ENCODE assay signal across 25 mouse cellular contexts in genomic region chr10:93279062-93279461, GRCm38 (mm10). TPM values are rescaled to one million over a fixed set of nuclear protein-coding genes. Genes with fewer than 3 reads are reported as not detected.
A peak's percentile ranks its signal among the peaks of the same experiment; 100 is the strongest.
DNase-seq lines count a peak whose midpoint lies in the region; ATAC-seq and TF ChIP-seq lines count a peak whose summit lies in the region.
"Had no signal": no experiment of that assay in that cellular context is flagged by ENCODE, and none has a peak within 500 bp of the region (broad histone marks: within the 10 kb centered on the region; RNA-seq: fewer than 3 reads in every experiment).

No protein-coding gene starts in this region.

- no peak overlapping the region for H3K9ac ChIP-seq in heart, embryonic 13.5 days
- peak overlapping the region; percentile 69 for H3K9ac ChIP-seq in ES-Bruce4 (ENCODE audit: low read depth, poor library complexity, severe bottlenecking)
- peak overlapping the region; percentile 69; the same call in 1 of the 2 replicates for H3K9ac ChIP-seq in ES-E14 (ENCODE audit: insufficient read depth, low read depth, low read length, poor library complexity, severe bottlenecking)
- no peak overlapping the region for H3K9ac ChIP-seq in midbrain, embryonic 15.5 days
- H3K9ac ChIP-seq: embryonic facial prominence, embryonic 12.5 days; embryonic facial prominence, embryonic 15.5 days; forebrain, postnatal 0 days; hindbrain, embryonic 14.5 days had no signal

- in situ Hi-C loops in ES-E14 (cut with MboI; ENCODE audit: low sequenced_read_pairs in 2 of 2, unreplicated experiment in 2 of 2), result no loop called here

- H3K4me2 ChIP-seq in heart, embryonic 13.5 days, result no peak overlapping the region
- H3K4me2 ChIP-seq in midbrain, embryonic 15.5 days, result no peak overlapping the region
- H3K4me2 ChIP-seq: embryonic facial prominence, embryonic 12.5 days; embryonic facial prominence, embryonic 15.5 days; hindbrain, embryonic 14.5 days had no signal

- H3K4me1 ChIP-seq in heart, embryonic 13.5 days, result peaks cover 87% of the 10 kb centered on the region
- H3K4me1 ChIP-seq in ES-Bruce4 (ENCODE audit: control insufficient read depth, insufficient read depth, low read length) (peaks cover 3% of the 10 kb centered on the region), ES-E14 (ENCODE audit: control insufficient read depth in 2 of 2, insufficient read depth in 2 of 2, low read length in 2 of 2, poor library complexity in 1 of 2) (peaks cover 0 to 16% of the 10 kb centered on the region in 2 experiments; a peak in 2 of 4 replicates)
- H3K4me1 ChIP-seq in brown adipose tissue, adult 24 weeks (ENCODE audit: control insufficient read depth, insufficient read depth, insufficient read length, low read length), result peaks cover 43% of the 10 kb centered on the region
- peaks cover 38% of the 10 kb centered on the region for H3K4me1 ChIP-seq in midbrain, embryonic 15.5 days

- no peak for TF ChIP-seq POLR2A in ES-Bruce4 (IDR thresholded peaks at IDR 0.05; ENCODE audit: insufficient read depth, low read length)

- no peak for TF ChIP-seq EP300 in ES-Bruce4 (IDR thresholded peaks at IDR 0.05; ENCODE audit: insufficient read depth, low read depth, low read length)

- no peaks in the 10 kb centered on the region for H3K9me3 ChIP-seq in heart, embryonic 13.5 days
- no peaks in the 10 kb centered on the region for H3K9me3 ChIP-seq in ES-Bruce4 (replicated peaks; ENCODE audit: control insufficient read depth, insufficient read depth, low read length, poor library complexity, severe bottlenecking)
- H3K9me3 ChIP-seq in ES-E14 (ENCODE audit: control insufficient read depth, insufficient read depth, low read depth, low read length), result no peaks in the 10 kb centered on the region
- no peaks in the 10 kb centered on the region for H3K9me3 ChIP-seq in midbrain, embryonic 15.5 days
- H3K9me3 ChIP-seq: embryonic facial prominence, embryonic 12.5 days; embryonic facial prominence, embryonic 15.5 days had no signal

- H3K27me3 ChIP-seq in heart, embryonic 13.5 days (replicated peaks), result no peaks in the 10 kb centered on the region
- no peaks in the 10 kb centered on the region for H3K27me3 ChIP-seq in ES-Bruce4 (ENCODE audit: control insufficient read depth, insufficient read depth, low read length, poor library complexity, severe bottlenecking)
- H3K27me3 ChIP-seq in midbrain, embryonic 15.5 days (replicated peaks), result no peaks in the 10 kb centered on the region
- H3K27me3 ChIP-seq: embryonic facial prominence, embryonic 12.5 days; embryonic facial prominence, embryonic 15.5 days had no signal

- H3K4me3 ChIP-seq in heart, embryonic 13.5 days, result no peak overlapping the region
- peak overlapping the region; percentile 58 for H3K4me3 ChIP-seq in ES-Bruce4 (ENCODE audit: low read depth, low read length)
- H3K4me3 ChIP-seq in ES-E14 (ENCODE audit: insufficient read depth in 1 of 2, low read depth in 1 of 2, low read length in 2 of 2, poor library complexity in 1 of 2, severe bottlenecking in 1 of 2), result peak overlapping the region; percentile 51 to 65
- no peak overlapping the region for H3K4me3 ChIP-seq in brown adipose tissue, adult 24 weeks (ENCODE audit: insufficient read depth, low read depth, low read length)
- H3K4me3 ChIP-seq in midbrain, embryonic 15.5 days, result no peak overlapping the region
- H3K4me3 ChIP-seq: embryonic facial prominence, embryonic 12.5 days; embryonic facial prominence, embryonic 15.5 days had no signal

- H3K36me3 ChIP-seq in heart, embryonic 13.5 days, result peaks cover 62% of the 10 kb centered on the region
- no peaks in the 10 kb centered on the region for H3K36me3 ChIP-seq in ES-Bruce4 (ENCODE audit: control insufficient read depth, insufficient read depth, low read length, poor library complexity, severe bottlenecking)
- no peaks in the 10 kb centered on the region for H3K36me3 ChIP-seq in ES-E14 (ENCODE audit: control insufficient read depth, insufficient read depth, low read length, poor library complexity, severe bottlenecking)
- no peaks in the 10 kb centered on the region for H3K36me3 ChIP-seq in midbrain, embryonic 15.5 days (replicated peaks)

- TF ChIP-seq CTCF in ES-Bruce4 (IDR thresholded peaks at IDR 0.05; ENCODE audit: low read depth, low read length), result no peak

- ATAC-seq in heart, embryonic 13.5 days (ENCODE audit: extremely low read depth, insufficient number of reproducible peaks, low FRiP score, low TSS enrichment), result no peak
- ATAC-seq in midbrain, embryonic 15.5 days (replicated peaks), result no peak
- ATAC-seq: CD4-positive, CD25-positive, alpha-beta regulatory T cell, adult 4 months; forebrain, embryonic 14.5 days; forebrain, postnatal 0 days; hindbrain, postnatal 0 days; inflammation-experienced regulatory T-cells, adult 6 months; intestine, embryonic 16.5 days had no signal

- no peak for DNase-seq in heart, postnatal 14 days
- peak; percentile 72 for DNase-seq in ES-E14 (ENCODE audit: low read depth, low spot score)
- no peak for DNase-seq in ovary, postnatal 10 days (ENCODE audit: low spot score)
- DNase-seq in yolk sac, embryonic 10.5 days (ENCODE audit: low spot score), result no peak
- DNase-seq: adrenal gland, adult 2 months; adrenal gland, postnatal 14 days; cerebellum, adult 11-12 months; cerebellum, adult 9-10 months; cerebellum, postnatal 25 days; forebrain, postnatal 0 days; gastrocnemius, postnatal 25 days; heart, adult 18-20 months; heart, postnatal 36 days had no signal

- 81% methylated on average over 9 of the region's 9 CpGs for WGBS in heart, embryonic 13.5 days
- WGBS in midbrain, embryonic 15.5 days, result 93% methylated on average over 9 of the region's 9 CpGs

- intact Hi-C loops in heart, postnatal 14 days (cut with DNase I), result no loop called here

- H3K27ac ChIP-seq in heart, embryonic 13.5 days (replicated peaks), result peak overlapping the region; percentile 12; the same call in 1 of the 2 replicates
- H3K27ac ChIP-seq in ES-Bruce4 (ENCODE audit: insufficient read depth, low read length), result peak overlapping the region; percentile 52
- peak overlapping the region; percentile 70; the same call in 1 of the 2 replicates for H3K27ac ChIP-seq in ES-E14 (ENCODE audit: insufficient read depth, low read depth, low read length, poor library complexity, severe bottlenecking)
- H3K27ac ChIP-seq in brown adipose tissue, adult 24 weeks (replicated peaks; ENCODE audit: low read depth, low read length), result 0 out of 2 replicates have a peak overlapping the region, but pooled peaks have one; percentile 38
- H3K27ac ChIP-seq in midbrain, embryonic 15.5 days, result no peak overlapping the region
- H3K27ac ChIP-seq: embryonic facial prominence, embryonic 12.5 days; embryonic facial prominence, embryonic 15.5 days; hindbrain, embryonic 14.5 days; hindbrain, postnatal 0 days had no signal

TF ChIP-seq in ES-E14, 5 proteins besides CTCF, POLR2A, EP300 and RAD21:
- TF ChIP-seq HCFC1 (IDR thresholded peaks at IDR 0.05; ENCODE audit: borderline replicate concordance, insufficient read depth, low read length) (no peak), ZC3H11A (IDR thresholded peaks at IDR 0.05; ENCODE audit: borderline replicate concordance, low read depth, low read length) (no peak), CHD2 (IDR thresholded peaks at IDR 0.05; ENCODE audit: low read depth, low read length) (no peak), MAFK (IDR thresholded peaks at IDR 0.05; ENCODE audit: insufficient read depth, low read depth, low read length) (no peak), ZNF384 (IDR thresholded peaks at IDR 0.05; ENCODE audit: low read depth, low read length) (no peak)
TF ChIP-seq in ES-E14: peak in this region for 0.

RNA-seq across cellular contexts. Expression of gene Elk3, which starts 31.9 kb away (rescaled TPM):
- 34.5 and 38.3 TPM in 2 replicates for polyA plus RNA-seq in heart, embryonic 13.5 days (2015; fragmentation: Nextera tagmentation; extraction: Ambion mirVana)
- total RNA-seq in heart, postnatal 14 days (2021), result 10 to 100 TPM; 64.1 to 67.2 TPM
- polyA plus RNA-seq in ES-Bruce4 (2011; ENCODE audit: insufficient read depth, insufficient read length, low read depth, missing spikeins), result 11.0 and 11.9 TPM in 2 replicates
- total RNA-seq in ES-E14 (2012; rRNA removed), result 10.3 and 15.7 TPM in 2 replicates
- 8.0 and 14.4 TPM in 2 replicates for polyA plus RNA-seq in brown adipose tissue, adult 24 weeks (2012; ENCODE audit: insufficient read depth, insufficient read length, missing spikeins)
- polyA plus RNA-seq in midbrain, embryonic 15.5 days (2015; fragmentation: Nextera tagmentation; extraction: Ambion mirVana), result 7.5 and 7.9 TPM in 2 replicates

Comparison
In these comparisons a context has a peak if more than half of its experiments do, and no peak if none do; other contexts are left out.
1. H3K4me3 ChIP-seq: peak in ES-Bruce4 (single experiment) and ES-E14 (2 of 2); none in heart, embryonic 13.5 days (single experiment), brown adipose tissue, adult 24 weeks (single experiment) and midbrain, embryonic 15.5 days (single experiment).
2. H3K9ac ChIP-seq: peak in ES-Bruce4 (single experiment) and ES-E14 (single experiment); none in heart, embryonic 13.5 days (single experiment) and midbrain, embryonic 15.5 days (single experiment).